Mouse (Mus musculus) right cerebral cortex, postnatal 14 days (tissue): Measurements from ENCODE around the gene Sept6.
"Not testable (repeated sequence)": the region's sequence is repeated elsewhere in the genome, so short reads cannot be mapped to it uniquely, and the experiment has no call there.

ENCODE experiments used
- DNase-seq: peaks from one replicate; pipeline ENCODE4 v3.0.0; 2022

The Sept6 gene

DNA sequence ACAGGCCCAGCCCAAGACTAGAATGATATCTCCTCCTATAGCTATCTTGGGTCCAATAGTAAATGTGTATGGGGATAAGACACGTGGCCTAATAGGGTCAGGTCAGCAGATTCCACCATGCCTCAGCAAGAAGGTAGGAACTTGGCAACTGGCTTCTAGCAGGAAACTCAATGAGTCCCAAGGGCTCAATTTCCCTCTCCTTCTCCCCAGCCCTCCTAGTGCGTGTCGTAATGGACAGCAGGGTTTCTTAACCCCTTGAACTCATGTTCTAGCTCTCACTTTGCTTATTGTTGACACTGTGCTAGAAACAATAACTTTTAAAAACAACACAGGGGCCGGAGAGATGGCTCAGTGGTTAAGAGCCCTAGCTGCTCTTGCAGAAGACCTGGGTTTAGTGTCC, 22.1 kb downstream of the Sept6 start:
- DNase-seq: no peak

DNA sequence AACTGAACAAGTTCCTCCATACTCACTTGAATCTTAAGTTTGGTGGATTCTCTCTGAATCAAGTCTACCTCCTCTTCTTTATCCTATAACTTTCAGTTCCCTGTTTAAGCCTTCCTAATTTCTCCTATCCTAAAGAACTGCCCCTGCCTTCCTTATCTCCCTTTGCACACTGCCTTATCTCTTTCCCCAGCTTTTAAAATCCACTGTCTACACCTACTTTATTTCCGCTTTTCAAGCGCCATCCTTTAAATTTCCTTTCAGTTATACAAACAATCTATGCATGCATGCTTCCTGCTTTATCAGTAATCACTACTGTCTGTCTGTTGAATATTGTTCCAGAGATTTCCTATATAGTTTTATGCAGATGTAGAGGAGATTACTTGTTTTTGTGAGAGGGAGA, 34.9 kb downstream of the Sept6 start:
- DNase-seq: no peak

DNA sequence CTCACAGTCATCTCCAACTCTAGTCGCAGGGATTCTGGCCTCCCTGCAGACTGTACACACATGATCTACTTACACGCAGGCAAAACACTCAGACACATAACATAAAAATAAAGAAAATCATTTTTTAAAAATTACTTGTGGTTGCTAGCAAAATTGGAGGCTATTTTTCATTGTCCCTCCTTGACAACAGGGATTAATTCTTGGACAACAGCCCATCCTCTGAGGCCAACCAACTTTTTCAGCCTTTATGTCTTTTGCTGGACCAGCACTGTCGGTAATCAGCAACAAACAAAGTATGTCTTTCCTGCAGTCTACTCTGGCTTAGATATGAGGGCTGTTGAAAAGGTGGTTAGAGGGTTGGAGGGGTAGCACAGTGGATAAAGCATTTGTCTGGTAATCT, 50.5 kb downstream of the Sept6 start:
- no peak for DNase-seq

DNA sequence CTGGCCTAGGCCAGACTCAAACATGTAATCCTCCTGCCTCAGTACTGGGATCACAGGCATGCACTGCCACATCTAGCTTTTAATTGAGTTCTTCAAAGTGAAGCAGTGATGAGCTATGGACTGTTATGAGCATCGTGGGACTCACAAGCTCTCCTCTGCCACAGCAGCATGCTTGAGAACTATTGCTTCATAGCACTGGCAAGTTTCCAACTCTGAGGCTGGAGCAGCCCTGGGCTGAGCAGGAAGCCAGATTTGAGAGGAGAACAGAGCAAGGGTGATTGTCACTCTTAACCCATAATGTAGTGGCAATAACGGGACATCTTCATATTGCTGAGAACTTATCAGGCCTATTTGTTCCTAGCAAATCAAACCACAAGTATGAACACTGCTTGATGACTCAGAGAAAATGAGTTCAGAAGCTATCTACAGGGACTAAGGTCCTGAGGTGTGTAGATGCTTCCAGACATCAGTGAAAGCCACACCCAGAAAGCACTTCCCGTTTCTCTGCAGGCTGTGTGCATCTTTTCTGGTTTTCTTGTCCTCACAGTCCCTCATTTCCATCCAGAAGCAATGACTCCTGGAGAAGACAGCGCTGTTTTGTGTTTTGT, 51.7 kb downstream of the Sept6 start:
- no peak for DNase-seq

DNA sequence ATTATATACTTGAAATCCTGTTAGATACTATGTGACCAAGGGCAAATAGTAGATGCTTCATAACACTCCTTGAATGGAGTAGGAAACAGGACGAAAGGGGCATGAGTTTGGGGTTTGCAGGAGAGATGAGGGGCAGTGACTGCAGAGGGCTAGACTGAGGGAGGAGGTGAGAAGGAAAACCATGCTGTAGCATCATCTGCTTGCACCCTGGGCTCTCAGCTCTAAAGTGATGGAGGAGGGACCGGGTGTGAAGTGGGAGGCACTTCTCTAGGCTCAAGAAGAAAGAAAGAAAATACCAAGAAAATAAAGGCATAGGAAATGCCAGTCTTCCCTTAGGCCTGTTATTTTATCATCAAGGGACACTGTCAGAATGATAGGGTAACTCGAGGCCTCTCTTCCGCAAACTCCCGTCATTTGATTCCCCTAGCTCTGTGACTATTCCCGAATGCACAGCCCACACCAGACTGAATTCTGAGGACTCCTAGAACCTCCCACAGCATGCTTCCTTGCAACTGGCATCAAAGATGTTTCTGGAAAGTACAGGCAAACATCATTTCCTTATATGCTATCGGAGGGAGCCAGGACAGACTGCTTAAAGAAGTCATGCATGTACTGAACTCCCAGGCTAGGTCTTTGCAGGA, 56.1 kb downstream of the Sept6 start:
- no peak for DNase-seq

DNA sequence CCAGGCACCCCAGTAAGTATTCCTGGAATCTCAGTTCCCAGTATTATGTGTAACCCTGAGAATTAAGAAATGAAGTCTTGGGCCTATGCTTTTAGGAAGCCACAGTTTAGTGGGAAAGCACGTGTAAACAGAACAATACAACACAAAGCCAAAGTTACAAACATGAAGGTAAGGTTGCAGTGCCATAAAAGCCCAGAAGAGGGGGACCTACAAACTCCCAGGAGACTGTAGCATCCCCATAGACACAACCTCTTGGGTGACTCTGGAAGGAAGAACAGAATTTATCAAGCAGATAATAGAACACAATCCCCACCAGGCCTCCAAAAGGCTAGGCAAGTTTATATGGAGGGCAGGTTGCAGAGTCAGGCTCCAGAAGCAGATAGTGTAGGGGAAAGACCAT, 61.0 kb downstream of the Sept6 start:
- no peak for DNase-seq

DNA sequence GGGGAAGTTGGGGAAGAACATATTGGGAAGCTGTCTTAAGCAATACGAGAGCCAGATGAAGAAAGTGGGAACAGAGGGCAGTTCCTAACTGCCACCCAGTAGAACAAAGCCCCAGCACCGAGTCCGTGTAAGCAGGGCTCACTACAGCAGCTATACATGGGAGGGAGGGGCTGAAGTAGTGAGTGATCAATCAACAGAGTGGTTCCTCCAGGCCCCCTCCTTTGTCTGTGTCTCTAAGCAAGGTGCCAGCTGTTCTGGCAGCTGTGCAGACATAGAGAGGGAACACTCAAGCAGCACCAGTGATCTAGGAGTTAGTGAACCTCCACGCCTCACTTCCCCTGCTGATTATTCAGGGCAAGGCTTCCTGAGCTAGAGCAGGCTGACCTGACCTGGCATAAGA, 61.9 kb downstream of the Sept6 start:
- no peak for DNase-seq

DNA sequence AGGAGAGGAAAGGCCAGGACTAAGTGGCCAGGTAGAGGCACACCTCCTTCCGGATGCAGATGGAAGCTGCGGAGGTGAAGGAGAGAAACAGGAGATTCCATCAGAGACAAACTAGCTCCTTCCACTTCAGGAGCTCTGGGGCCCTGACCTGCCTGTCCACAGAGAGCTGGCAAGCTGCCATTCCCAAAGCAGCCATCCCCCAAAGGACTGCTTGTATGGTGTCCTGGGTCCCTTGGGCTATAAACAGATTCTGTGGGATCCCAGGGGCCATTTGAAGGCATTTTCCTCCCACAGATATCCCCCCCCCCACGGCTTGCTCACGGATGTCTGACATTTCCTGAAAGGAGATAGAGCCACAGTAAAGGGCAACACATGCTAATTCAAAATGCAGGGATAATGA, 62.8 kb downstream of the Sept6 start:
- DNase-seq: no peak

DNA sequence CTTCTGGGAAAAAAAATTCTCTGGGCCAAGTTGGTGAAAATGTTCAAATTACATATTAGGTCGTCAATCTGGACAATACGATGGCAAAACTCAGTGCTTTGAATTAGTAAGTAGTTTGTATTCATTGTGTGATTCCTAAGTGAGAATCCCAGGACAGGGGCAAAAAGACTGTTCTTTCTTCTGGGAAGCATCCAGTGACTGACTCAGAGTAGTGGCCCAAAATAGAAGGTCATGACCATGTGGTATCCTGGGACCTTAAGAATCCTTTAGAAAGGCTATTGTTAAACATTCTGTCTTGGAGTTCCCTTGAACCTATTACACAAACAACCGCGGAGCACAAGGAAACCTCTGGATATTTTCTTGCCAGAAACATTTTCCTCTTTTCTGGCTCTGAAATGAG, 70.2 kb downstream of the Sept6 start:
- no peak for DNase-seq

DNA sequence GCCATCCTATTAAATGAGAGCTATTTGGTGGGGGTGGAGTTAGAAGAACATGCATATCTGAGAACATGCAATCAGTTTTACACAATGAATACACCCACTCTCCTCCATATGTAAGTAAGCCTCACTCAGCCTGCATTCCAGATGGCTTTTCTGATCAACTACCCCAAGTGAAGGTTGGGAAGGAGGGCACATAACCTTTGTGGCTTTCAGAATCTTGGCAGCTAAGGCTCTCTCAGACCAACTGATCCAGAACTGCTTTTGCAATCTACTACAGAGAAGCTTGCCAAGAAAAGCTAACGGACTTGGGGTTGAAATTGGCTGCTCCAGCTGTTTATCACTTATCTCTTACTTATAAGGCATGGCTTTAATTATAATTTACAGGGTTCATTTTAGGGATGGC, 73.8 kb downstream of the Sept6 start:
- DNase-seq: no peak

DNA sequence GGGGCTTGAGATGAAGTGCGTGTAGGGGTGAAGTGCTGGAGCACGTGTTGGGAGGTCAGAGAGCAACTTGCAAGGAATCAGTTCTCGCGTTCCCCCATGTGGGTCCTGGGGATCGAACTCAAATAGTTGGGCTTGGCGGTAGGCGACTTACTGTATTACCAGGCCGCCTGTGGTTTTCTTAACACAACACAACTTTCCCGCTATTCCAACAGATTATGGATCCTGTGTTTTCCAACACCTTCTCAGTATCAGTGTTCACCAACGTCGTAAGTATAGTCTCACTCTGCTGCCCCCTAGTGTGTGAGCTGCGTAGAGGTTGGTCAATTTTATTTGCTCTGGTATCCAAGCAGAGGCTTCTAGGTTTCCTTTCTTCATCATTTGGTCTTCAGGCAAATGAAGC, 80.3 kb downstream of the Sept6 start:
- peak; percentile 36 for DNase-seq

DNA sequence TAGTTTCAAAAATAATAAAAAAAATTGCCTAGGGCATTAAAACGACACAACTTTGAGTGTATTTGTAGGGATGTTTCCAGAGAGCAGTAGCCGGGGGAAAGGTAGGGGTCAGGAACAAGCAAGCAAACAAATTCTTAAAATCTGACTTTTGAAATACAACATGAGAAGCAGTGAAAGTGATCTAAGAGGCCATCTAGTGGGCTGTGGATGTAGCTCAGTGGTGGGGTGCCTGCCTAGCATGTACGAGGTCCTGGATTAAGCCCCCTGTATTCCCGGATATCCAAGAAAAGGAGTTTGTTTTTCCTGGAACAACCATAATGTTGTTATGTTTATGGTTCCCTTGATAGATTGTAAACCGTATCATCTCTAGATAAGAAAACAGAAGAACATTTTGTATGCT, 85.1 kb downstream of the Sept6 start:
- DNase-seq: no peak

DNA sequence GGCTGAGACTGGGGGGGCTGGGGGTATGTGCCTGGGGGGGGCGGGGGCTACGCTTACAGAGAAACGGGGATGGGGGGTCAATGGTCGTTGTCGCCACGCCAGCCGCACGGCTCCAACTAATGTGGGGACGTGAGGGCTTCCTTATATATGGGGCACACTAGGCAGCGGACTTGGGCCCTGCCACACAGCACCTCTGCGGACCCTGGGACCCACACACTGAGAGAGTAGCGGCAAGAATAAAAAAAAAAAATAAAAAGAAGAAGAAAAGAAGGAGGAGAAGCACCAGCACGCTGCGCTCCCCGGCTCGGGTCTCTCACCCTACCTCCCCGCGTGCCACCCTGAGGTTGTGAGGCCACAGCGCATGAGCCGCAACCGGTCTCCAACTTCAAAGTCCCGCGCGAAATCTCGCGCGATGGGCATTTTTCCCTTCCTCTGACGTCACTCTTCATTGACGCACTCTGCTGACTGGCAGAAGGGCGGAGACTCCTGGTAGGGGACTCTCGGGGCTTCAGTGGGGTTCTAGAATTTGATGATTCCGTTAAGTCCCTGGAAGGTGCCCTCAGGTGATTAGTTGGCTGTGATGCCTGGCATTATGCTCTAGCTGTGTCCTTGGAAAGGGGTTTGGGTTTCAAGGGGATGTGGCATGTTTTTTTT, 88.4 kb downstream of the Sept6 start:
- DNase-seq: peak; percentile 86

DNA sequence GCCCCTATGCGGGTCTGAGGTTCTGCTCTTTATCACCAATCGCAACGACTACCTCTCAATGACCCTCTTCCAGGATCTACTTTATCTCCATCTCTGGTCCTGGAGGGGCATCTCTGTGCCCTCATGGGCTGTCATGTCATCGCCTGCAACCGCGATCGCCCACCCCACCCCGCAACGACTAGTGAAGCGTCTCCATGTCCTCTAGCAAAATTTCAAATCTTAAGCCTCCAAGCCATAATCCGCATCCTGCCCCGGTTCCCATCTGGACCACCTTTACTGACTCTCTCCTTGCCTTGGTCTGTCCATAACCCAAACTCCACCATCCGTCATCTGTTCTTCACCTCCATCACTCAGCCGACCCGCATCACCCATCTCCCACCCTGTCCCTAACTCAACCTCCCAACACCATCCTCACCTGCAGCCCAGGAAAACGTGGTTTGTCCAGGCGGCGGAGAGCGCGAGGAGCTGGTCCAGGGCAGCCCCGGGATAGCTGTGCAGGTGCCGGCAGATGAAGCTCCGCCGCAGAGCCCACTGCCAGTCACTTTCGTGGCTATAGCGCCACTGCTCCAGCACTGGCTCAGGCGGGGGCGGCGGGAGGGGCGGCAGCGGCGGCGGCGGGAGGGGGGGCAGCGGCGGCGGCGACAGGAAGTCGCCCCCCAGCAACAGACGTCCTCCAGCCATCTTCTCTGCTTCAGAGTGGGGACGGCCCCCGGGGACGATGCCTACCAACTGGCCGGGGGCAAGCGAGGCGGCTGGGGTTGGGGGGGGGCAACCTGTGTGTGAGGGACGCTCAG, 89.1 kb downstream of the Sept6 start, which contains the start of gene Nkrf:
Nkrf (minus strand) TSS at position 579 of the 794 bp plus-strand sequence.
- peak; percentile 51 for DNase-seq

DNA sequence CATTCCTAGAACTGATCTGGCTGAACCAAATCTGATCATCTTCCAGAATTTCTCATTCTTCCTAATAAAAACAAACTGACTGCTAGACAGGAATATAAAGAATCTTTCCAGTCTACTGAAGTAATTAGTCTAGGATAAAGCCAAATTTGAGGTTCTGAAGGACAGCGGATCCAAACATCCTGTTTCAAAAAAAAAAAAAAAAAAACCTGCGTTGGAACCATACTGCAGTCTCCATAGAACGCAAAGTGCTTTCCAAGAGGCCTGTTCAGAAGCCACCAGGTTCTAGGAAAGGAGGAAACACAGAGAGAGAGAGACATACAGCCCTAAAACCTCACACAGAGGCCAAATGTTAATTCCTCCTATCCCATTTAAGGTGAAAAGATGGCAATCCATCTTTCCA, 89.9 kb downstream of the Sept6 start:
- no peak for DNase-seq

DNA sequence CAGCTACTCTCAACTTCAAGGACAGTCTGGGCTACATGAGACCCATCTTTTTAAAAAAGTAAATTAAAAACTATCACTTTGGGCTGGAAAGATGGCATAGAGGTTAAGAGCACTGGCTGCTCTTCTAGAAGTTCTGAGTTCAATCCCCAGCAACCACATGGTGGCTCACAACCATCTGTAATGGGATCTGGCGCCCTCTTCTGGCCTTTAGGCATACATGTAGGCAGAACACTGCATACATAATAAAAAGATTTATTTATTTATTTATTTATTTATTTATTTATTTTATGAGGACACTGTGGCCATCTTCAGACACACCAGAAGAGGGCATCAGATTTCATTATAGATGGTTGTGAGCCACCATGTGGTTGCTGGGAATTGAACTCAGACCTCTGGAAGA, 92.7 kb downstream of the Sept6 start:
- DNase-seq: not testable (repeated sequence)

DNA sequence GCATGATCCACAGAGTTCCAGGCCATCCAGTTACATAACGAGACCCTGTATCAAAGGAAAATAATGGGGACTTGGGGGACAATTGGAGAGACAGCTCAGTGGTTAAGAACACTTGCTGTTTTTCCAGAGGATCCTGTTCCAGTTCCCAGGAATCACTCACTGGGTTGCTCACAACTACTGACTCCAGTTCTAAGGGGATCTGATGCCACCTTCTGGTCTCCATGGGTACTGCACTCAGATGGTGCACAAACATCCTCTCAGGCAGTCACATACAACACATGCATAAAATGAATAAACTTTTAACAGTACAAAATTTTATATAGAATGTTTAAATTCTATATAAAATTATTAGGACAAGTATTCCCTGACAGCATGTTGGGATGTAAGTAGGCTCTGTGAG, 106.9 kb downstream of the Sept6 start:
- no peak for DNase-seq

DNA sequence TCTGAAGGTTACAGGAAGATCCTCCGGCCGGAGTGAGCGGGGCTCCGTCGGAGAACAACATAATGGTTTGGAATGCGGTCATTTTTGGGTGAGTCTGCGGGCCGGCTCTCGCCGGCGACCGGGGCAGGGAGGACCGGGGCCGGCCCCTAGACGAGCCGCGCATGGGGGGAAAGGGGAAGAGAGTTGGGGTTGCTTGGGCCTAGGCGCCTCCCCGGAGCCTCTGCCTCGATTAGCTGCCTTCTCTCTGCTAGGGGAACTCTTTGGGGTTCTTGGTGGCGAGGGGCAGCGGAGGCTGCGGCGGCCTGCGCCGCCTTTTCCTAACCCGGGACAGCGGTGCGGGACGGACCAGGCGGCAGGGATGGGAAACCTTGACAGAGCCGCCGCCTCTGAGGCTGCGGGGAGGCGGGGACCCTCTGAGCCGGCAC, 116.9 kb downstream of the Sept6 start:
- DNase-seq: peak; percentile 5

DNA sequence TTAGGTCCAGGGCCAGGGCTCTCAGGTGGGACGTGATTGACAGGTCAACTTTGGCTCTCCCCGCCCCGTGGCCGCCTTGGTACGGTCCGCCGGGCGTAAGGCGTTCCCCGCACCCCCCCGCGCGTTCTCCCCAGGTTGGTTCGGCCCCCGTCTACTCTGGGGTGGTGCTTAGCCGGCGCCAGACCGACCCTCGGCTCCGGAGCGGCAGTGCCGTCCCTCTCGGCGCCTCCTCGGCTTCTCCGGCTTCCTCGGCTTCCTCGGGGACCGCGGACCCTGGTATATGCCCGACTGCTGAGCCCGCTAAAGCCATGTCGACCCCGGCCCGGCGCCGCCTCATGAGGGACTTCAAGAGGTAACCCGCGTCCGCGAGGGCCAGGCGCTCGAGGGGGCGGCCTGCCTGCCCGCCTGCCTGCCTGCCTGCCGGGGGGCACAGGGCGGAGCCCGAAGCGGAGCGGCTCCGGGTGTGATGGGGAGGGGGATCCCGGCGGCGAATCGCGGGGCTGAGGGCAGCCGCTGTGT, 117.4 kb downstream of the Sept6 start:
- DNase-seq: peak; percentile 86

DNA sequence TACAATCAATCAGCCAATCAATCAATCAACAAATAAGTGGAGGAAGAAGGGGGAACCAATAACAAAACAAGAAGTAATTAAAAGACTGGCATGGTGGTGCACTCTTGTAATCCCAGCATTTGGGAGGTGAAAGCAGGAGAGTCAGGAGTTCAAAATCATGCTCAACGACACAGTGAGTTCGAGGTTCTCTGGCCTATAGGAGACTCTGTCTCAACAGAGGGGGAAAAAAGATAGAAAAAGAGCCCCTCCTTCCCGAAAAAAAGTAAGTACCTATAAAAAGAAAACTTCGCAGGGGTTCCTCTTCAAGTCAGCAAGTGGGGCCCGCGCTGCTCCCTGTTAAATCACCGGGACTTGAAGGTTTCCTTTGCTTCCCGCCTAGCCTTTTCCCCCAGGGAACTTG, 117.8 kb downstream of the Sept6 start, which contains the start of the genes Ube2a and C330007P06Rik:
Ube2a (plus strand) TSS at position 136 of the 400 bp plus-strand sequence.
C330007P06Rik (minus strand) TSS at position 347 of the 400 bp plus-strand sequence.
- no peak for DNase-seq

DNA sequence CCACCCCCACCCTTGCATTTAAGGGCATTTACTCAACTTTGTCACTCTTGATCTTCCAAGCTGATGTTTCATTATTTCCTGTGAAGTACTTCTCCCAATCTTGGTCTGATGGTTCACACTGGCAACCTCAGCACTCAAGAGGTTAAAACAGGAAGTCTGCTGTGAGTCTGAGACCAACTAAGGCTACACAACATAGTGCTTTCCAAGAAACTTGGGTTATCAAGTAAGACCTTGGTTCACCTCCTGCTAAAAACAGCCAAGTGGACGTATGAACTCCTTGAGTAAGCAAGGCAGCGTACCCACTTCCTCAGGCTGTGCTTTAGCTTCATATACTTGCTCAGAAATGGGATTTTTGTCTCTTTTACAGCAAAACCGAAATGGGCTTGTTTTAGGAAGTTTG, 121.2 kb downstream of the Sept6 start:
- DNase-seq: no peak

DNA sequence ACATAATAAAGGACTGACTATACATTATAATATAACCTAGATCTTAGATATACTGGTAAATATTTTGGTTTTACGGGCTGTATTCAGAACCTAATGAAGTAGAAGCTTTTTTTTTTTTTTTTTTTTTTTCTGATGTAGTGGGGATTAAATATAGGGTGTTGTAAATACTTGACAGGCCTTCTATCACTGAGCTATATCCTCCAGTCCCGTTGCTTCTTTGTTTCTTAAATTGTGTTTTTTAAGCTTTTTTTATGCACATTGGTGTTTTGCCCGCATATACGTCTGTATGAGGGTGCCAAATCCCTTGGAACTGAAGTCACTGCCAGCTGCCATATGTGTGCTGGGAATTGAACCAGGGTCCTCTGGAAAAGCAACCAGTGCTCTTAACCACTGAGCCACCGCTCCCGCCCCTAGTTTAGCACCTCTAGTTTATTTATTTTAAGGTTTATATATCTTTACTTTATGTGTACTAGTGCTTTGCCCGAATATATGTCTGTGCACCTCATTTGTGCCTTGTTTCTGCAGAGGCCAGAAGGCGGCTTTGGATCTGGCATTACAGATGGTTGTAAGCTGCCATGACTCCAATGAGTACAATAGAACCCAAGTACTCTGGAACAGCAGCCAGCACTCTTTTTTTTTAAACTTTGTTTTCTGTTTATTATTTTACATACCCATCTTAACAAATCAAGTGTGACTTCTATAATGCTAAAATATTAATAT, 126.8 kb downstream of the Sept6 start:
- no peak for DNase-seq
